Mouse (Mus musculus) liver, embryonic 11.5 days (tissue): ENCODE data around the gene Klk6. TPM values are rescaled to one million over a fixed set of nuclear protein-coding genes. Genes with fewer than 3 reads are reported as not detected.

Source experiments
- ATAC-seq: fragments of 200-750 bp; cut with Nextera tagmentation; replicated peaks from 2 replicates; pipeline ENCODE4 v1.8.0; 2017; ENCODE audit warnings: moderate number of reproducible peaks, mild to moderate bottlenecking, moderate TSS enrichment, moderate library complexity; ENCODE audit not compliant: low FRiP score
- DNase-seq: peaks from one replicate; pipeline ENCODE4 v3.0.0-alpha.2; 2017; ENCODE audit warnings: low spot score
- H3K27ac ChIP-seq: fragments of 300-500 bp; sonication (generic); 2 replicates; pipeline ENCODE4 v1.5.1; 2014; ENCODE audit warnings: mild to moderate bottlenecking, low read depth, low read length, control low read depth
- H3K27me3 ChIP-seq: fragments of 300-500 bp; sonication (generic); replicated peaks from 2 replicates; pipeline ENCODE4 v1.6.1; 2014; ENCODE audit warnings: low read length, mixed read lengths; ENCODE audit not compliant: control insufficient read depth, insufficient read depth
- H3K36me3 ChIP-seq: fragments of 300-500 bp; sonication (generic); 2 replicates; pipeline ENCODE4 v1.6.1; 2014; ENCODE audit warnings: mild to moderate bottlenecking, low read length, moderate library complexity, mixed read lengths; ENCODE audit not compliant: control insufficient read depth, insufficient read depth
- H3K4me1 ChIP-seq: fragments of 300-500 bp; sonication (generic); replicated peaks from 2 replicates; pipeline ENCODE4 v1.6.1; 2014; ENCODE audit warnings: low read length, mixed read lengths; ENCODE audit not compliant: control insufficient read depth, insufficient read depth
- H3K4me2 ChIP-seq: fragments of 300-500 bp; sonication (generic); 2 replicates; pipeline ENCODE4 v1.6.1; 2014; ENCODE audit warnings: mild to moderate bottlenecking, control low read depth, moderate library complexity
- H3K4me3 ChIP-seq: fragments of 300-500 bp; sonication (generic); 2 replicates; pipeline ENCODE4 v1.5.1; 2014; ENCODE audit warnings: low read depth, low read length, control low read depth
- H3K9ac ChIP-seq: fragments of 300-500 bp; sonication (generic); 2 replicates; pipeline ENCODE4 v1.6.1; 2014; ENCODE audit warnings: low read depth, low read length, control low read depth
- H3K9me3 ChIP-seq: fragments of 300-500 bp; sonication (generic); 2 replicates; pipeline ENCODE4 v1.6.1; 2016; ENCODE audit warnings: low read length, inconsistent platforms, mixed read lengths; ENCODE audit not compliant: control insufficient read depth
- WGBS: fragments of 180-500 bp; shearing (Covaris S2); extraction: QIAGEN DNeasy Blood & Tissue Kit; methylation state at CpG from one replicate; pipeline ENCODE4 v1.1.7; 2014; 5-methylcytosine and 5-hydroxymethylcytosine counted together
- polyA plus RNA-seq: library from polyadenylated mRNA; unstranded; fragments of >200 nt; fragmentation: Nextera tagmentation; extraction: Ambion mirVana; gene quantifications from 2 replicates; pipeline ENCODE4 v1.2.1, GENCODE M21; 2014

Gene Klk6
- polyA plus RNA-seq, 1 experiment from 2014 or later, result not detected

GRCm38 (mm10) chr7:43873674-43874073, 49.4 kb downstream of the Klk6 start:
- DNase-seq, result no peak
- WGBS, result 65% methylated on average over 3 of the region's 3 CpGs
- H3K4me2 ChIP-seq, result no peak overlapping the region
- H3K4me3 ChIP-seq, result no peak overlapping the region
- H3K27me3 ChIP-seq, result 0 out of 2 replicates have a peak, but pooled peaks cover 4% of the 10 kb centered on the region
- no peaks in the 10 kb centered on the region for H3K9me3 ChIP-seq
- no peaks in the 10 kb centered on the region for H3K4me1 ChIP-seq
- no peak overlapping the region for H3K27ac ChIP-seq
- no peaks in the 10 kb centered on the region for H3K36me3 ChIP-seq
- no peak for ATAC-seq
- H3K9ac ChIP-seq, result no peak overlapping the region

GRCm38 (mm10) chr7:43874868-43875375, 50.6 kb downstream of the Klk6 start:
- H3K27ac ChIP-seq, result no peak overlapping the region
- no peak overlapping the region for H3K9ac ChIP-seq
- no peak overlapping the region for H3K4me2 ChIP-seq
- H3K9me3 ChIP-seq, result no peaks in the 10 kb centered on the region
- 0 out of 2 replicates have a peak, but pooled peaks cover 3% of the 10 kb centered on the region for H3K27me3 ChIP-seq
- no peak for ATAC-seq
- no peak overlapping the region for H3K4me3 ChIP-seq
- 89% methylated on average over 6 of the region's 6 CpGs for WGBS
- DNase-seq, result no peak
- H3K36me3 ChIP-seq, result no peaks in the 10 kb centered on the region
- H3K4me1 ChIP-seq, result no peaks in the 10 kb centered on the region

- WGBS, result 69% methylated on average over 4 of the region's 4 CpGs
- Histone ChIP-seq H3K4me1 (no peaks in the 10 kb centered on the region), H3K4me2 (no peak overlapping the region), H3K9me3 (no peaks in the 10 kb centered on the region), H3K27ac (no peak overlapping the region), H3K36me3 (no peaks in the 10 kb centered on the region), H3K4me3 (no peak overlapping the region), H3K9ac (no peak overlapping the region), H3K27me3 (no peaks in the 10 kb centered on the region)
- DNase-seq, result no peak
- ATAC-seq, result no peak
Measured at GRCm38 (mm10) chr7:43876444-43876843, 52.1 kb downstream of the Klk6 start.

GRCm38 (mm10) chr7:43878281-43878680, 54.0 kb downstream of the Klk6 start:
- no peak for DNase-seq
- Histone ChIP-seq H3K9ac (no peak overlapping the region), H3K27me3 (no peaks in the 10 kb centered on the region; the same call in 1 of the 2 replicates), H3K36me3 (no peaks in the 10 kb centered on the region), H3K4me1 (no peaks in the 10 kb centered on the region), H3K4me3 (no peak overlapping the region), H3K27ac (no peak overlapping the region), H3K4me2 (no peak overlapping the region), H3K9me3 (no peaks in the 10 kb centered on the region)
- ATAC-seq, result no peak
- 26% methylated on average over 1 of the region's 1 CpGs for whole genome bisulfite sequencing

- ATAC-seq (no peak), DNase-seq (no peak)
- no peaks in the 10 kb centered on the region for H3K36me3 ChIP-seq
- H3K9me3 ChIP-seq, result no peaks in the 10 kb centered on the region
- no peak within 1 kb of the TSS for H3K27ac ChIP-seq
- H3K9ac ChIP-seq, result no peak within 1 kb of the TSS
- no peak within 1 kb of the TSS for H3K4me3 ChIP-seq
- 13% methylated on average over 3 of the region's 3 CpGs for WGBS
- no peaks in the 10 kb centered on the region; the same call in 1 of the 2 replicates for H3K27me3 ChIP-seq
- no peak within 1 kb of the TSS for H3K4me2 ChIP-seq
- H3K4me1 ChIP-seq, result no peaks in the 10 kb centered on the region
Measured at GRCm38 (mm10) chr7:43880912-43881311, 56.6 kb downstream of the Klk6 start, which contains the start of gene Klk4. Gene Klk4, plus strand, starts transcription at chr7:43881160.

Other genes starting within 250 kb of the Klk6 start
- gene Zfp719, start 244.9 kb upstream of the Klk6 start, polyA plus RNA-seq, result 7.0 and 9.1 TPM in 2 replicates
- 0.07 and 0.16 TPM in 2 replicates for gene Zfp819, start 217.3 kb upstream of the Klk6 start, polyA plus RNA-seq
- gene Ceacam18, start 189.8 kb upstream of the Klk6 start, polyA plus RNA-seq, result not detected in 2 replicates
- gene Siglece, start 164.3 kb upstream of the Klk6 start, polyA plus RNA-seq, result 0.79 and 0.90 TPM in 2 replicates
- gene Ctu1, start 152.5 kb upstream of the Klk6 start, polyA plus RNA-seq, result 7.5 and 8.7 TPM in 2 replicates
- gene Klk14, start 134.1 kb upstream of the Klk6 start, polyA plus RNA-seq, result 0.18 TPM in 1 of 2 replicates, not detected in the other
- gene Klk13, start 111.9 kb upstream of the Klk6 start, polyA plus RNA-seq, result 0.44 and 0.56 TPM in 2 replicates
- not detected in 2 replicates for gene Klk12, start 55.6 kb upstream of the Klk6 start, polyA plus RNA-seq
- gene Klk11, start 49.9 kb upstream of the Klk6 start, polyA plus RNA-seq, result not detected in 2 replicates
- 0.17 TPM in 1 of 2 replicates, not detected in the other for gene Klk10, start 43.5 kb upstream of the Klk6 start, polyA plus RNA-seq
- not detected in 2 replicates for gene Klk9, start 32.6 kb upstream of the Klk6 start, polyA plus RNA-seq
- 27.5 and 29.1 TPM in 2 replicates for gene Klk8, start 26.9 kb upstream of the Klk6 start, polyA plus RNA-seq
- gene Klk7, start 13.2 kb upstream of the Klk6 start, polyA plus RNA-seq, result not detected in 2 replicates
- gene Klk5, start 17.5 kb downstream of the Klk6 start, polyA plus RNA-seq, result not detected in 2 replicates
- gene Klk4, start 56.7 kb downstream of the Klk6 start, polyA plus RNA-seq, result 0.18 TPM in 1 of 2 replicates, not detected in the other
- not detected in 2 replicates for gene Klk15, start 109.2 kb downstream of the Klk6 start, polyA plus RNA-seq
- not detected in 2 replicates for gene Klk1b8, start 126.2 kb downstream of the Klk6 start, polyA plus RNA-seq
- gene Klk1b1, start 142.3 kb downstream of the Klk6 start, polyA plus RNA-seq, result not detected in 2 replicates
- not detected in 2 replicates for gene Klk1b9, start 151.6 kb downstream of the Klk6 start, polyA plus RNA-seq
- gene Klk1b11, start 171.4 kb downstream of the Klk6 start, polyA plus RNA-seq, result not detected in 2 replicates
- gene Klk1b26, start 187.7 kb downstream of the Klk6 start, polyA plus RNA-seq, result not detected in 2 replicates
- gene Klk1b27, start 227.8 kb downstream of the Klk6 start, polyA plus RNA-seq, result not detected in 2 replicates